Mouse (Mus musculus): ENCODE data around the gene Kirrel3.

Kirrel3 gene

DNA sequence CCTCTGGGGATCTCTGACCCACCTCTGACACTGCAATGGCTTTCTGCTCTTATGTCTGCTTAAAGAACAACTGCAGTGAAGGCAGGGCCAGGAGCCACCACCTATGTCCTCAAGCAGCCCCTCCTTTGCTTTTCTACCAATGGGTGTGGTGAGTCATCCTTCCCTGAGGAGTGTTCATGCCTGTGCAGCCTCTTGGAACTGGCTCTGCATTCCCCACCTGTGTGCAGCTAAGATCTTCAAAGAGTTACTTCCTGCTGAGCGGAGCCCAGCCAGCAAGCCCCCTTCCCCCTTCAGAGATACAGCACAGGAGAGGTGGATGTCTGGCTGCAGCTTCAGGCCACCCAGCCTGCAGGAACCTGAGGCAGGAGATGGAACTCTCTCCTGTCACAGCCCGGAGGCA, 265.2 kb downstream of the Kirrel3 start:
- no peak for DNase-seq (ENCODE audit: low read depth, low spot score)

DNA sequence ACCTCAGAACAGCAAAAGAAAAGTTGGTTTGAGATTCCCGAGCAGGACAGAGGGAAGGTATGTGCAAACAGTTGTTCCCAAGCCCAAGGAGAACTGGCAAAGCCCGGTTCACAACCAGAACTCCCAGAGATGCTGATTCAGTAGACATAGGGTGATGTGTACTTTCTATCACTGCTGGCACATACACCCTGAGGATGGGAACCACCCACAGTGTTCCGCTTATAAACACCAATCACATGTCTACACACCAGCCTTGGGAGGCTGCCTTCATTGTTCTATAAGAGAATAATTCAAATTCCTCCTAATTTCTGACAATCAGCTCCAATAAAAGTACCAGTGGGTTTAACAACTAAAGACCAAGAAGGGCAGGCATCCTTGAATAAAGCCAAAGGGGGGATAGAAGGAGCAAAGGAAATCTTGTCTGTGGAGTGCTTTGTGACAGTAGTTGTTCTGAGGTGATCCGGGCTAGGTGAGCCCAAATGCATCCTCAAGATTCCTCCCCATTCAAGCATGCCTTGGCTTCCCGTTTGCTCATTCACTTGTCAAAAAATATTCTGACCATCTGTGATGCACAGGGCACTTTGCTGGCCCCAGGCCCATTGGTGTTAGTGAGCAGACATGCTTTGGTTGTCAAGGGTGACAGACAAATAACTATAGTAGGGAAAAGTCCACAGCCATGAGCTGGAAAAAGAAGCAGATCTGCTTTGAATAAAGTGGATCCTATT, 266.5 kb downstream of the Kirrel3 start:
- DNase-seq (ENCODE audit: low read depth, low spot score): no peak

DNA sequence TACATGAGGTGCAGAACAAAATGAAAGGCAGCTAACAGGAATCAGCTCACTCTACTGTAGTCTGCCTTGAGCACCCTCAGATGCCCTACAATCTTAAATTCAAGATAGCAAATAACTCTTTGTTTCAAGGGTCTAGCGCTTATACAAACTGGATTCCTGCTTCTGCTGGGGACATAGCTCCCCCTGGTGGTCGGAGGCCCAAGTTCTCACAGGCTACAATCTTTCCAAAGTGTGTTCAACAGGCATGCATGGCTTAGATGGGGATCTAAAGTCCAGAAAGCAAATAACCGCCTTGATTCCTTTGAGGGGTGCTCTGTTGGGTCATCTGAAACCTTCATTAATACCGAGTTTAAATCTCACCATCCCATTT, 267.1 kb downstream of the Kirrel3 start:
- DNase-seq (ENCODE audit: low read depth, low spot score): peak; percentile 80

DNA sequence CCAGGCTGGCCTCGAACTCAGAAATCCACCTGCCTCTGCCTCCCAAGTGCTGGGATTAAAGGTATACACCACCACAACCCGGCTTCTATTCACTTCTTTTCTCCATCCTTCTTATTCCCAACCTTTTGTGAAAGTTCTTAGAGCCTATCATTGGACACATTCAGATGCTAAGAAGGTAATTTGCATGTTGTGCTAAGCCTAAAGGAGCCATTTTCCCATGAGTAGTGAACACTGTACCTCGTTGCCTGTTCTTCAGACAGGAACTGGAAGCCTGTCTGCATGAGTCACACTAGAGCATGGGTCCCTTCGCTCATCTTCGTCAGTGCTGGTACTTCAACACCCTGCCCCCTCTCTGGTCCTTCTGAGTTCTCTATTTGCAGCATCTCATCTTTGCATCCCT, 268.2 kb downstream of the Kirrel3 start:
- no peak for DNase-seq (ENCODE audit: low read depth, low spot score)

DNA sequence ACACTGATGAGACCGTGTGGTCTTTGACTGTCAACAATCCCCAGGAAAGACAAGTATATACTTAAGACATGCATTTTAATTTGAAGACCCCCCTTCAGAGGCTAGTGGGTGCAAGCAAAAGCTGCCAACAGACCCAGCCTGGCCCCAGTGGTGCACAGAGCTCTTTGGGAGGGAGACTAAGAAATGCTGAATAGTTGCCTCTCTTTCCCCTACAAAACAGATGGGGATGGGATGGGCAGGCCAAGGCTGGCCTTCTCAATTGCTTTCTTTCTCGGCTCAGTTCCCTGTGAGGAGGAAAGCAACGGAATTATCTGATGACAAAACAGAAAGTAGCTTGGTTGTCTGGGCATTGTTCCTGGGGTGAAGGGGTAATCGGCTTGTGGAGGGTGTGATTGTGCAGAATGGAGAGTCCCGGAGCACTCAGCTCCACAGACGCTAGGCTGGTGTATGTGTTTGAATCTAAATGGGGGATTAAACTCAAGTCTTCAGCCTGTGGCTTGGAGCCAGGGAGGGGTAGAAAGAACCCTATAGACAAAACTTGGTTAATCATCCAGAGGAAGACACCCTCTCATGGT, 268.9 kb downstream of the Kirrel3 start:
- no peak for DNase-seq (ENCODE audit: low read depth, low spot score)

DNA sequence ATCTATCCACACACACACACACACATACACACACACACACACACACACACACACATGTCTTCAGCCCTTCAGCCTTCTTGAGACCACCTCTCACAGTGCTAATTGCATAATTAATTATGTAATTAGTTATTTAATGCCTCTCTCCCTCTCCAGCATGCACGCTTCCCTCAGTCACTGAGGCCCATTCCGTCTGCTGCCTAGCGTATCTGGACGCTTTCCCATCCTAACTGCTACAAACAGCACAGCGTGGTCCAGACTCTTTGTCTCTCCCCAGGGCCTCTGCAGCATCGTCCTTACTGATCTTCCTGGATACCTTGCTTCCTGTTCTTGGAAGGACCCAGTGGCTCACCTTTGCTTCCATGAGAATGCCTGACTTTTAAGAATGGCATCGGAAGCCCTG, 270.4 kb downstream of the Kirrel3 start:
- no peak for DNase-seq (ENCODE audit: low read depth, low spot score)

DNA sequence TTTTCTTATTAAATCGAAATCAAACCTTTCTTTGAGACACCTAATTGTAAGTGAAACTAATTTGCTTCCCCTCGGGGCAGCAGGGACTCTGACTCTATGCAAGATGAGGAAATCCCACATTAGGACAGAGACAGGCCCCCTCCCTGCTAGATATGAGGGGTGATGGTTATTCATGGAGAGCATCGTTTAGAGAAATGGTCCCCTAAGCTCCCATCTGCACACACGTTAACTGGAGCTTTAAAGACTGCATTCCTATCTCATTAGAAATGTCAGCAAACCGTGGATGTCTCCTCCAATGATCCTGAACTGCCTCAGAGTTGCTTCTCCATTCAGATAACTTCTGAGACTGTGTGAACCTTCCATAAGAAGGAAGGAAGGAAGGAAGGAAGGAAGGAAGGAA, 273.2 kb downstream of the Kirrel3 start:
- DNase-seq (ENCODE audit: low read depth, low spot score): no peak

DNA sequence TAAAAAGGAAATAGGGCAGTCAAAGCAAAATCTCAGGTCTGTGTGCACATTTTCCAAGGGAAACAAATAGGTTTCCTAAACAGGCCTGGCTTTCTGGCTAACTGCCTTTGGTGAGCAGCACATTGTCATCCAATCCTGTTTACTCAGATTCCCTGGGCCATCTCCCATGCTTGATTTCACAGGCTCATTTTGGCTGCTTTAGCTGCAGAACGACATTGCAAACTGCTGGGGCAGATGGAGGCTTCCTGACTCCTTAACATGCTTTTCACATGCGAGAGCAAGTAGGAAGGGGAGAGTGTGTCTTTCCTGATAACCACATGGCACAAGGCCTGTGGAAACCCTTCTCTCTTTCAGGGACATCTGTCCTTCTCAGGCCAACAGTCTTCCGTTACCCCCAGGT, 274.8 kb downstream of the Kirrel3 start:
- no peak for DNase-seq (ENCODE audit: low read depth, low spot score)

DNA sequence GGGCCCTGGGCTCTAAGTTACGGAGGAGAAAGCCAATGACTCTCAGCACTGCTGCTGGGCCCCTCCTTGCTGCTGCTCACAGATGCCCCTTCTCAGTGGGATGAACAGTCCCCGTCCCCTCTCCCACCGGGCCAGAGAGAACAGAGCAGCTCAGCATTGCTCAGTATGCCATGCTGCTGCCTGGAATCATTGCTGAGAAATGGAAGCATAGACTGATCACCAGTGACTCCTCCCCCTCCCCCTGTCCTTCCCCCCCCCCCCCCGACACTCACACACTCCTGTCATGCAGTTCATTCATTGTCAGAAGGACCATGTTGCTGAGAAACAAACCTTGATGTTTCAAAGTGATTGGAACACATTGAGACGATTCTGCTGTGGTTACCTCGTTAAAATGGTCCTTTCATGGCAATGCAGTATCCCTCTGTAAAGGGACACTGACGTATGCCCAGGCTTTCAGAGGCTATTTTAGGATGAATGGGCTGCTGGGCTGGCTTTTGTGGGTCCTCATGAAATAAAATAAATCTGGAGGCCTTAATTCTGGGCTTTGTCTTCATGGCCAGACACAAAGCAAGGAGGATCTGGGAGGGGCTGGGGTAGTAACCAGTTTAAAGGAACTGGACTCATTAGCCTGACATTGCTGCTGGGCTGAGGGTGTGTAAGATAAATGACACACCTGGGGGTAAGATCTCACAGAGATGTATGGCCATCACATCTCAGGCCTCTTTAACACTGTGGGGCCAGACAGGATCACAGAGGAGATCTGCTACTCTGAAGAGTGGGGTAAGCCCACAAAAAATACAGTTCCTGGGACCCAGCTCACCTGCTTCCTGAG, 281.3 kb downstream of the Kirrel3 start:
- DNase-seq (ENCODE audit: low read depth, low spot score): no peak

DNA sequence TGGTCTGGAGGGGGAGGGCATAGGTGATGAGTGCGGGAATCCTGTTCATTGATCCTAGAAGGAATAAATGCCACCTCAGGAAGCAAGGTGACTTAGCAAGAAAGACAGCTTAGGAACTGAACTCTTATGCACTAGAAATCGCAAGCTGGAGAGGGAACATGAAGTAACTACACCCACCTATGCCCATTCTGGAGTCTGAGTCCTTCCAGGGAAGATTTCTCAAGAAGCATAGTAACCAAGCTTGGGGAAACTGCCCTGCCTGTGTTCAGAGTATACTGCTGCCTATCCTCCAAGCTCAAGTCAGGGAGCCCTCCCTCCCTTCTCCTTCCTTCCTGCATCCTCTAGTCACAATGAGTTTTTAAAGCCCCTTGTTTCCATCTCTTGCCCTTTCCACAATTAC, 283.3 kb downstream of the Kirrel3 start:
- no peak for DNase-seq (ENCODE audit: low read depth, low spot score)

DNA sequence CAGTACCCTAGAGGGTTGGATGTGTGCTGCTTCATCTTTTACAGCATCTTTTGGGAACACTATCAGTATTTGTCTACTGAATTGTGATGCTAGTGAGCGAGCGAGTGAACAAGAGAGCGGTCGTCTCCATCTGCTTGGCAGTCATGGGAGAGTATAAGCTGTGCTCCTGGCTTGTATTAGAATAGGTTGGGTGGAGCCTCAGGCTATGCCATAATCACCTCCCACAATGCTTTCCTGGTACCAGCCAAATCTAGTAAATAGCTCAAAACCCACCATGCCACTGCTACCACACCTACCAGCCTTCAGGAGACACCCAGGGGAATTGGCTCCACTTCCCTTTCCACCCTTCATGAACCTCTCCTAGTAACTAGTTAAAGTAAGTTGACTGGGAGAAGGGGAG, 285.3 kb downstream of the Kirrel3 start:
- DNase-seq (ENCODE audit: low read depth, low spot score): no peak

DNA sequence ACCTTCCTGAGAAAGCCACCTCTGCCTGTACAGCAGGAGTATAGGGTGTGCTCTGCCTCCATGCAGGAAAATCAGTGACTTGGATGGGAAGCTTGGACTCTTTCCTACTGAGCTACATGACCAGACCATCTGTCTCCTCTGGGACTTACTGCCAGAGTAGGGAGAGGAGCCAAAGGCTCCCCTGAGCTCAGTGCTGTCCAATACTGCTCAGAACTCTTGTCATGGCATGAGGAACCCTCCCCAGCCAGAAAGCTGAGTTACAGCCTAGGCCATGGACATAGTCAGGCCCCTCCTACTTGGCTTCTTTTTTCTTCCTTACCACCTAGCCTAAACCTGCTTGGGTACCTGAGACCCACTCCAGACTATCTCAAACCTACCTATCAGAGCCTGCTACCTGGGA, 285.7 kb downstream of the Kirrel3 start:
- no peak for DNase-seq (ENCODE audit: low read depth, low spot score)

DNA sequence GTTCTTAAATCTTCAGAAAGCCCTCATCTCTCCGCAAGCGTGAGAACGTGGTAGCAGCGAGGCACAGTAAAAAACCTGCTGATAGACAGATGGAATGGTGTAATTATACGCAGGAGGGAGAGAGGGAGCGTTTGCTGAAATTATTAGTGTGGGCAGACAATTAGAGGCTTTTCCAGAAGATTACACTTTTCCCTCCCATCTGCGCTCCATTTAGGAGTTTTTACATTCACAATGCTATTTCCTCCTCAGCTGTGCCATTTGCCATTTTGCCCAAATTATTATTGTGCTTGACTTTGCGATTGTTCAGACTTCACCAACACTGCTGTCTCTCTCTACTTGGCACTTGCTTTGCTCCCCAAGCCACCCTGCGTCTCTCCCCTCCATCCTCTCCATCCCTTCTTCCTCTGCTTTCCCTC, 286.3 kb downstream of the Kirrel3 start:
- DNase-seq (ENCODE audit: low read depth, low spot score): no peak

DNA sequence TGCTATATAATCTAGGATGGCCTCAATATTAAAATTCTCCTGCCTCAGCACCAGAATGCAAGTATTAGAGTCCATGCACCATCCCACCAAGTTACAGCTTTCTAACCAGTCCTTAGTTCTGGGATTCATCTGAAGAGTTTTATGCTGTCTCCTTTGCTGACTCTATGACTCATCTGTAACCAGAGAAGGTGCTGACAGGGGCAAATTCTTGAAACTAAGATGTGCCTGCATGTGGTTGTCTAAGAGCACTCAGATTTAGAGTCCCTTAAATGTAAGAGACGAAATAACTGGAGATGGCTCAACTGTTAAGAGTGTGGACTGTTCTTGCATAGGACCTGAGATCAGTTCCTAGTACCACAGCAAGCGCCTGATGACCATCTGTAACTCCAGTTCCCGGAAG, 295.7 kb downstream of the Kirrel3 start:
- no peak for DNase-seq (ENCODE audit: low read depth, low spot score)

DNA sequence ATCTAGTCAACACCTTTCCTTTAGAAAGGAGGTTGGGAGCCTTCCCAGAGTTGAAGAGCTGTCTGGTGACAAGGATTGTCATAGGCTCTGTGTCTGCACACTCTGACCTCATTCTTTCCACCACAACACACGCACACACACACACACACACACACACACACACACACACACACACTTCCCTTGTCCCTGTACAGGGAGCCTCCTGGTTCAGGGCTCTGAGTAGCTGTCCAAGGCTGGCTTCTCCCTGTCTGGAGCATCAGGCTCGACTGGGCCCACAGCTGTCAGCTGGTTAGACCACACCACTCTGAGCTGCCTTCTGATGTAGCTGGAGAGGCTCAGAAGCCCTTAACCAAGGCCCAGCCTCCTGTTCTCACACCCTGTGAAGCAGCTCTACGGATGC, 302.2 kb downstream of the Kirrel3 start:
- DNase-seq (ENCODE audit: low read depth, low spot score): no peak

DNA sequence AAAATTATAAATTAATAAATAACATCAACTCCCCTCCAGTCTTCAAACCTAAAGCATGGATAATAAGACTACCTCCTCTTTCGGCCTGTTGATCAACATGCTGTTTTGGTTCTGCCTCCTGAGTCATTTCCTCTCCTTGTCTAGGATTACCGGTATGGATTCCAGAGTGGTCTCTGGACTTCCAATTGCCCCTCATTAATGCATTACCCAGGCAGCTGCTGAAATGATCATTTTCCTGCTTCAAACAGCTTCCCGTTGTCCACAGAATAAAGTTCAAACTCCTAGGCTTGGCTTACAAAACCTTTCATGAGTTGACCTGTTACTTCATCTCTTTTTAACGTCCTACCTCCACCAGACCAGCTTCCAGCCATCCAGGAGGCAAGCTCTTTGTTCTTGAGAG, 309.5 kb downstream of the Kirrel3 start:
- no peak for DNase-seq (ENCODE audit: low read depth, low spot score)

DNA sequence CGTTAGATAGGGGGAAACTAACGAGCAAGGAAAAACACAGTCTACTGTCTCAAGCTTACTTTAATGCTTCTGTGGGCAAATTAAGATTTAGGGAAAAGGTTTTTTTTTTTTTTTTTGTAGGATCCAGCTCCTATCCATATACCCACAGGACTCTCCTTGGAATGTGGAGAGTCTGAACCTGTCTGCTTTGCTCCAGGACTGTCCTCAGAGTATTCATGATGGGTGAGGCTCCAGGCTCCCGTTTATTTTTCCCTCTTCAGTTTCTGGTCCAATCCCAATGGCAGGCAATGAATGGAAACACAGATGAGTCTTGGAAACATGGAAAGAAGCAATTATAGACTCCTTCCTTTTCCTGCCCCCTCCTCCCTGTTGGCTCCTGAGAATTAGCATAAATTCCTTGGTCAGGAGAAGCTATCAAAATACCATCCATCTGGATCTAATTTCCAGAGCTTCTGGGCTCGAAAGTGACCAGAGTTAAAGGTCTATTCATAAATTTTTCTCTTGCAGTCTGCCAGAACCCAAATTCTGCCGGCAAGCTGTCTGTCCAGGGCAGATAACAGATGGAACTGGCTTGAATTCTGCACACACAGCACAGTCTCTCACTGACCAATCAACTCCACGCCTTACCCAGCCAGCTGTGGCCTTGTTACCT, 312.1 kb downstream of the Kirrel3 start:
- peak; percentile 55 for DNase-seq (ENCODE audit: low read depth, low spot score)

DNA sequence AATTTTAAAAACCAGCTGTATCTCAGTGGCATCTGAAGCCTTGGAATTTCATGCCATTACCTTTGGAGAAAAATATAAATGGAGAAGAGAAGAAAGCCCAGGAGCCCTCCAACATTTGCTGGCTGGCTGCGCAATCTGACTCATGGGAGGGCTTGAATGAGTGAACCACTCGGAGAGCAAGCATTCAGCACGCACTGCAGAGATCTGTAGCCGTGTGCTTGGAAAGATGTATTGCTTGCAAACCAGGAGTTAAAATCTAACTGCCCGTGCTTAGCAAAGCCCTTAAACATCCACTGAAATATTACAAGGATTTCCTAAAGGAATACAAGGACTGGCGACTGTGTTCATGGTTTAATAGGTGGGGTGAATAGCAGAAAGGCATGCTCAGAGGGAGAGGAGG, 316.0 kb downstream of the Kirrel3 start:
- no peak for DNase-seq (ENCODE audit: low read depth, low spot score)

DNA sequence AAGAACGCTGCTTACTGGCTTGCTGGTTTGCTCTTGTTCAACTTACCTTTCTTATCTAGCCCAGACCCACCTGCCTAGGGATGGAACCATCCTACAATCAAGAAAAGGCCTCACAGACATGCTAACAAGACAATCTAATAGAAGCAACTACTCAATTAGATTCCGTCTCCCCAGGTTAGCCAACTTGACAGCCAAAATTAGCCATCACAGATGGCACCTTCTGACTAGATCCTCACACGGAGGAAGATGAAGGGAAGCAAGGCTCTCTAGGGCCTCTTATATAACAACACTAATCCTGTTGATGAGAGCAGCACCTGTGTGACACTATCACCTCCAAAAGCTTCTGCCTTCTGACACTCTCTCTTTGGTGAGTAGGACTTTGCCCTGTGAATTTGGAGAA, 321.2 kb downstream of the Kirrel3 start:
- no peak for DNase-seq (ENCODE audit: low read depth, low spot score)

DNA sequence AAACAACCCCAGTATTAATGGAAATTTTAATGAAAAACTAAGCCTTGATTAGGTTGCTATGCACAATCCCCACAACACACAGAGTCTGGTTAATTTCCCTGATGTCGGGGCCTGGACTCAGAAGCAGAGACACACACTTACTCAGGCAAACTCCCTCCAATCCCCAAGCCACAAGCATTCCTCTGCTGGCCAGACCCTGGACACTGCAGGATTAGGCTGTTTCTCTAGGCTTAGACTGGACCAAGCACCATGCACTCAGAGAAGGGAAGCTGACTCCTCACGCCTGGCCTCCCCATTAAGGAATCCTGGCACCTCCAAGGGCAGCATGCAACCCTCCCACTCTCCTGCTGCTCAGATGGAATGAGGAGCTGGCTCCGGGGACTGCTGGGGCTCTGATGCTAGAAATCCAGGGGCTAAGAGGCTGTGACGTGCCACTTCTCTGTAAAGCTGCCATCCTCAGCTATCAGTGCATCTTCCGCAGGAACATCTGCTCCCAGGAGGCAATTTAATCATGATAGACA, 324.4 kb downstream of the Kirrel3 start:
- no peak for DNase-seq (ENCODE audit: low read depth, low spot score)

DNA sequence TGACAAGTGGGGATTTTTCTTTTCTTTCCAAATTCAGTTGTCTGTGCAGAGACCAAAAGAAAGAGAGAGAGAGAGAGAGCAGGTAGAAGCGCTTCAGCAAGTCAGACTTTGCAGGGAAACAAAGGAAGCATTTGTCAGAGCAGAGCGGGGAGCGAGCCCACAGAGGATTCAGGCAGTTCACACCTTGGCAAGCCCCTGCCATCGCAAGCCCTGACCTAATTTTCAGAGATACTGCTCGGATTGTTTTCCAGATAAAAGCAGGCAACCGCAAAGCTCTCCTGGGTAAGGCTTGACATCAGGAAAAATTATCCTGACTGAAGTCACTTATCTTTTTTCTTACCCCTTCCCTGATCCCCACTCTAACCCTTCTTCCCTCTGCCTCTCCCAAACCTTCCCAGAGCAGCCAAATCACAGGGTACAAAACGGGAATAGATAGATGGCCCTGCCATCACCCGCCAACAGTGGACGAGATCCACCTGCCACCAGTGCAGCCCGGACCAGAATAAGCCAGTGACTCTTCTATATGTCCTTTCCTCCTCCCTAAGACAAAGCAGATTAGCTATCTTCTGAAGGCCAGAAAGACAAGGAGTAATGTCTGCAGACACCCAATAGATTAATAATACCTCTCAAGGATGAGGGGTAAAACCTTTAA, 332.8 kb downstream of the Kirrel3 start:
- no peak for DNase-seq (ENCODE audit: low read depth, low spot score)

All from forelimb bud, embryonic 11.5 days (tissue).